Mouse (Mus musculus) hindbrain, embryonic 15.5 days (tissue): ENCODE data around the gene Npb. TPM values are rescaled to one million over a fixed set of nuclear protein-coding genes. Genes with fewer than 3 reads are reported as not detected.
A peak's percentile ranks its signal among the peaks of the same experiment; 100 is the strongest.

Experiments used
- ATAC-seq: fragments of 200-750 bp; cut with Nextera tagmentation; 2 replicates; pipeline ENCODE4 v1.8.0; 2017; ENCODE audit warnings: low read depth, moderate number of reproducible peaks, moderate TSS enrichment; ENCODE audit not compliant: low FRiP score
- H3K27ac ChIP-seq: fragments of 300-500 bp; sonication (generic); replicated peaks from 2 replicates; pipeline ENCODE4 v1.5.1; 2015; ENCODE audit warnings: mild to moderate bottlenecking, inconsistent platforms
- H3K27me3 ChIP-seq: fragments of 300-500 bp; sonication (generic); 2 replicates; pipeline ENCODE4 v1.6.1; 2015; ENCODE audit warnings: control low read depth, inconsistent platforms
- H3K36me3 ChIP-seq: fragments of 300-500 bp; sonication (generic); 2 replicates; pipeline ENCODE4 v1.6.1; 2015; ENCODE audit warnings: control low read depth, inconsistent platforms
- H3K4me1 ChIP-seq: fragments of 300-500 bp; sonication (generic); replicated peaks from 2 replicates; pipeline ENCODE4 v1.6.1; 2015; ENCODE audit warnings: control low read depth, inconsistent platforms
- H3K4me2 ChIP-seq: fragments of 300-500 bp; sonication (generic); 2 replicates; pipeline ENCODE4 v1.6.1; 2015; ENCODE audit warnings: moderate library complexity, mild to moderate bottlenecking, inconsistent platforms
- H3K4me3 ChIP-seq: fragments of 300-500 bp; sonication (generic); 2 replicates; pipeline ENCODE4 v1.5.1; 2015; ENCODE audit warnings: mild to moderate bottlenecking, inconsistent platforms
- H3K9ac ChIP-seq: fragments of 300-500 bp; sonication (generic); 2 replicates; pipeline ENCODE4 v1.6.1; 2015; ENCODE audit warnings: inconsistent platforms
- H3K9me3 ChIP-seq: fragments of 300-500 bp; sonication (generic); 2 replicates; pipeline ENCODE4 v1.6.1; 2016; ENCODE audit warnings: control low read depth, inconsistent platforms
- WGBS: fragments of 180-500 bp; shearing (Covaris S2); methylation state at CpG from one replicate; pipeline ENCODE4 v1.1.7; 2015; 5-methylcytosine and 5-hydroxymethylcytosine counted together
- microRNA-seq: library from miRNA; unstranded; fragments of <30 nt; microRNA quantifications from one replicate; pipeline ENCODE4, GENCODE M21; 2016
- polyA plus RNA-seq: library from polyadenylated mRNA; unstranded; fragments of >200 nt; fragmentation: Nextera tagmentation; extraction: Ambion mirVana; gene quantifications from 2 replicates; pipeline ENCODE4 v1.2.1, GENCODE M21; 2015

Gene Npb
- polyA plus RNA-seq, 1 experiment from 2014 or later: 0.71 TPM

GRCm38 (mm10) chr11:120647047-120647830, 39.0 kb downstream of the Npb start:
- no peak for ATAC-seq
- 82% methylated on average over 35 of the region's 35 CpGs for WGBS
- Histone ChIP-seq H3K36me3 (no peaks in the 10 kb centered on the region), H3K27me3 (no peaks in the 10 kb centered on the region; the same call in 1 of the 2 replicates), H3K9me3 (no peaks in the 10 kb centered on the region), H3K4me2 (peak overlapping the region; percentile 57), H3K27ac (no peak overlapping the region), H3K9ac (0 out of 2 replicates have a peak overlapping the region, but pooled peaks have one; percentile 39), H3K4me3 (peak overlapping the region; percentile 25; the same call in 1 of the 2 replicates), H3K4me1 (peaks cover 21% of the 10 kb centered on the region)

GRCm38 (mm10) chr11:120648001-120648476, 39.8 kb downstream of the Npb start, which contains the start of gene Myadml2:
Myadml2 (minus strand) TSS chr11:120648158.
- WGBS: 4% methylated on average over 13 of the region's 13 CpGs
- Histone ChIP-seq H3K4me3 (peak within 1 kb of the TSS; percentile 25), H3K9ac (peak within 1 kb of the TSS; percentile 39), H3K27me3 (no peaks in the 10 kb centered on the region; the same call in 1 of the 2 replicates), H3K27ac (no peak within 1 kb of the TSS), H3K4me1 (peaks cover 16% of the 10 kb centered on the region), H3K4me2 (peak within 1 kb of the TSS; percentile 57), H3K36me3 (no peaks in the 10 kb centered on the region), H3K9me3 (no peaks in the 10 kb centered on the region)
- no peak for ATAC-seq

GRCm38 (mm10) chr11:120651872-120652271, 43.6 kb downstream of the Npb start:
- Histone ChIP-seq H3K9ac (no peak overlapping the region), H3K27me3 (peaks cover 8% of the 10 kb centered on the region; the same call in 1 of the 2 replicates), H3K36me3 (no peaks in the 10 kb centered on the region), H3K4me1 (peaks cover 7% of the 10 kb centered on the region), H3K4me2 (no peak overlapping the region), H3K9me3 (no peaks in the 10 kb centered on the region), H3K4me3 (no peak overlapping the region), H3K27ac (no peak overlapping the region)
- ATAC-seq: no peak
- 58% methylated on average over 3 of the region's 3 CpGs for WGBS

GRCm38 (mm10) chr11:120654741-120655140, 46.5 kb downstream of the Npb start:
- 88% methylated on average over 3 of the region's 3 CpGs for WGBS
- H3K27me3 ChIP-seq: peaks cover 33% of the 10 kb centered on the region

GRCm38 (mm10) chr11:120657301-120657700, 49.0 kb downstream of the Npb start:
- Histone ChIP-seq H3K4me2 (no peak overlapping the region), H3K36me3 (no peaks in the 10 kb centered on the region), H3K9me3 (no peaks in the 10 kb centered on the region), H3K9ac (no peak overlapping the region), H3K27me3 (peaks cover 59% of the 10 kb centered on the region), H3K4me1 (peaks cover 19% of the 10 kb centered on the region), H3K4me3 (no peak overlapping the region), H3K27ac (no peak overlapping the region)
- 84% methylated on average over 4 of the region's 4 CpGs for WGBS
- no peak for ATAC-seq

More at GRCm38 (mm10) chr11:120654741-120655140, 46.5 kb downstream of the Npb start:
- H3K9me3 ChIP-seq: no peaks in the 10 kb centered on the region
- no peak for ATAC-seq
- H3K36me3 ChIP-seq: no peaks in the 10 kb centered on the region
- no peak overlapping the region for H3K27ac ChIP-seq
- H3K4me2 ChIP-seq: no peak overlapping the region
- H3K9ac ChIP-seq: no peak overlapping the region
- no peak overlapping the region for H3K4me3 ChIP-seq
- H3K4me1 ChIP-seq: peaks cover 2% of the 10 kb centered on the region; the same call in 1 of the 2 replicates

Small RNAs within 50 kb of the gene (microRNA-seq; reads per million reads assigned to microRNA genes)
- 1.3 reads per million for gene Mir6936

Other genes starting within 250 kb of the Npb start
- 0.88 and 1.6 TPM in 2 replicates for gene Fscn2, start 246.9 kb upstream of the Npb start, polyA plus RNA-seq
- 95.4 and 110 TPM in 2 replicates for gene Faap100, start 229.7 kb upstream of the Npb start, polyA plus RNA-seq
- 34.9 and 36.9 TPM in 2 replicates for gene Nploc4, start 170.8 kb upstream of the Npb start, polyA plus RNA-seq
- not detected in 2 replicates for gene Tspan10, start 165.8 kb upstream of the Npb start, polyA plus RNA-seq
- gene Pde6g, start 155.0 kb upstream of the Npb start, polyA plus RNA-seq: 0.22 and 0.51 TPM in 2 replicates
- gene Oxld1, start 150.4 kb upstream of the Npb start, polyA plus RNA-seq: 11.5 and 12.0 TPM in 2 replicates
- 24.8 and 28.9 TPM in 2 replicates for gene Ccdc137, start 150.4 kb upstream of the Npb start, polyA plus RNA-seq
- gene Arl16, start 140.9 kb upstream of the Npb start, polyA plus RNA-seq: 61.5 and 64.1 TPM in 2 replicates
- gene Mrpl12, start 123.9 kb upstream of the Npb start, polyA plus RNA-seq: 122 and 125 TPM in 2 replicates
- 31.7 and 31.9 TPM in 2 replicates for gene Slc25a10, start 116.6 kb upstream of the Npb start, polyA plus RNA-seq
- gene Gcgr, start 77.8 kb upstream of the Npb start, polyA plus RNA-seq: 0.41 and 0.75 TPM in 2 replicates
- gene Mcrip1, start 58.8 kb upstream of the Npb start, polyA plus RNA-seq: 243 and 246 TPM in 2 replicates
- not detected in 2 replicates for gene Ppp1r27, start 57.3 kb upstream of the Npb start, polyA plus RNA-seq
- 263 and 274 TPM in 2 replicates for gene P4hb, start 35.2 kb upstream of the Npb start, polyA plus RNA-seq
- gene Arhgdia, start 26.9 kb upstream of the Npb start, polyA plus RNA-seq: 492 and 533 TPM in 2 replicates
- 247 and 251 TPM in 2 replicates for gene Alyref, start 10.1 kb upstream of the Npb start, polyA plus RNA-seq
- 200 and 215 TPM in 2 replicates for gene Anapc11, start 10.1 kb upstream of the Npb start, polyA plus RNA-seq
- 213 and 226 TPM in 2 replicates for gene Pcyt2, start 9.5 kb downstream of the Npb start, polyA plus RNA-seq
- 43.4 and 45.6 TPM in 2 replicates for gene Sirt7, start 16.8 kb downstream of the Npb start, polyA plus RNA-seq
- gene Mafg, start 25.1 kb downstream of the Npb start, polyA plus RNA-seq: 42.5 and 42.7 TPM in 2 replicates
- 19.0 and 21.3 TPM in 2 replicates for gene Pycr1, start 35.3 kb downstream of the Npb start, polyA plus RNA-seq
- gene Myadml2, start 39.7 kb downstream of the Npb start, polyA plus RNA-seq: 0.67 and 1.0 TPM in 2 replicates
- 2.2 and 2.3 TPM in 2 replicates for gene Notum, start 52.7 kb downstream of the Npb start, polyA plus RNA-seq
- 140 and 154 TPM in 2 replicates for gene Aspscr1, start 64.5 kb downstream of the Npb start, polyA plus RNA-seq
- 107 and 109 TPM in 2 replicates for gene Cenpx, start 105.3 kb downstream of the Npb start, polyA plus RNA-seq
- gene Lrrc45, start 105.4 kb downstream of the Npb start, polyA plus RNA-seq: 74.9 and 81.2 TPM in 2 replicates
- 540 and 587 TPM in 2 replicates for gene Rac3, start 113.0 kb downstream of the Npb start, polyA plus RNA-seq
- 8.8 and 10.4 TPM in 2 replicates for gene Dcxr, start 118.8 kb downstream of the Npb start, polyA plus RNA-seq
- gene Cbr2, start 123.6 kb downstream of the Npb start, polyA plus RNA-seq: 0.97 and 2.1 TPM in 2 replicates
- gene Hmga1b, start 154.3 kb downstream of the Npb start, polyA plus RNA-seq: 2.1 and 2.9 TPM in 2 replicates
- gene Rfng, start 175.7 kb downstream of the Npb start, polyA plus RNA-seq: 119 and 141 TPM in 2 replicates
- gene Gps1, start 175.8 kb downstream of the Npb start, polyA plus RNA-seq: 275 and 300 TPM in 2 replicates
- 45.2 and 48.6 TPM in 2 replicates for gene Dus1l, start 187.9 kb downstream of the Npb start, polyA plus RNA-seq
- 90.0 and 94.7 TPM in 2 replicates for gene Fasn, start 216.1 kb downstream of the Npb start, polyA plus RNA-seq